Comparison of ENCODE assay signal across 13 mouse cellular contexts in the genomic region with DNA sequence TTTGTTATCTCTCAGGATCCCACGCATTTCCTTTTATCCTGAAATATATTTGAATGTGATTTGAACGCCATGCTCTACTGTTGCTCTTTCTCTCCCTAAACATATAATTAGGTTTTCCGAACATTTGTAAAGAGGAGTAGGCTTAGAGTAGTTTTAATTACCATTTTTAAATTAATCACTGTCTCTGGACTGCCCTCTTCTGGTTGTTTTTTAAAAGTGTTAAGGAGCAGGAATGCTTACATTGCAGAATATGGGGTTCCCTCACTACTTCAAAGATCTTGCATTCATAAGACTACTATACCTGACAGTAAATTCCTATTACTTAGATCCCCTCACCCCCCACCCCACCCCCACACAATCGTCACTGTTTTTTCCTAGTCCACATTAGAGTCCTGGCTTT.
DNase-seq lines count a peak whose midpoint lies in the region; ATAC-seq and TF ChIP-seq lines count a peak whose summit lies in the region.
"Had no signal": no experiment of that assay in that cellular context is flagged by ENCODE, and none has a peak within 500 bp of the region (broad histone marks: within the 10 kb centered on the region; RNA-seq: fewer than 3 reads in every experiment).

No protein-coding gene starts in this region.

- peak; percentile 67 for TF ChIP-seq CTCF in left cerebral cortex, adult 2 months (IDR thresholded peaks at IDR 0.05)

- H3K4me3 ChIP-seq in left cerebral cortex, adult 2 months, result no peak overlapping the region
- H3K4me3 ChIP-seq: embryonic facial prominence, embryonic 15.5 days; heart, embryonic 12.5 days; kidney, embryonic 15.5 days had no signal

- H3K27ac ChIP-seq in left cerebral cortex, adult 2 months, result no peak overlapping the region
- H3K27ac ChIP-seq: embryonic facial prominence, embryonic 15.5 days; kidney, embryonic 15.5 days had no signal

- peak; percentile 80 for ATAC-seq in megakaryocyte progenitor cell, adult 5-6 weeks (replicated peaks; ENCODE audit: poor library complexity)

- peak; percentile 12 for DNase-seq in embryo, embryonic 11 days
- no peak for DNase-seq in embryo, embryonic 10 days (ENCODE audit: low spot score)
- DNase-seq in left cerebral cortex, adult 2 months (ENCODE audit: extremely low spot score in 1 of 2, low spot score in 2 of 2), result no peak
- no peak for DNase-seq in left cerebral cortex, adult 18-20 months (ENCODE audit: low spot score in 2 of 2)
- DNase-seq in R1 (ENCODE audit: low read depth, low spot score), result peak; percentile 4
- no peak for DNase-seq in adrenal gland, postnatal 4 days (ENCODE audit: low spot score in 2 of 2)
- no peak for DNase-seq in kidney, postnatal 10 days
- DNase-seq: adrenal gland, postnatal 36 days; spleen, adult 18-20 months had no signal

- intact Hi-C loops in left cerebral cortex, adult 2 months (cut with DNase I), result loop anchor here (2.0 kb wide), 2 partner anchors 113 to 171 kb away; no protein-coding TSS in a partner anchor

Comparison
In these comparisons a context has a peak if more than half of its experiments do, and no peak if none do; other contexts are left out.
1. DNase-seq: peak in embryo, embryonic 11 days (single experiment) and R1 (single experiment); none in embryo, embryonic 10 days (single experiment), left cerebral cortex, adult 2 months (0 of 2), left cerebral cortex, adult 18-20 months (0 of 2), adrenal gland, postnatal 4 days (0 of 2) and kidney, postnatal 10 days (single experiment).